Mouse (Mus musculus) cerebellum, adult 8-10 months (tissue): ENCODE measurements around the gene Gm45844.
"Not testable (repeated sequence)": the region's sequence is repeated elsewhere in the genome, so short reads cannot be mapped to it uniquely, and the experiment has no call there.

ENCODE experiments used
- DNase-seq: peaks from one replicate; pipeline ENCODE4 v3.0.0; 2022

Gene Gm45844

DNA sequence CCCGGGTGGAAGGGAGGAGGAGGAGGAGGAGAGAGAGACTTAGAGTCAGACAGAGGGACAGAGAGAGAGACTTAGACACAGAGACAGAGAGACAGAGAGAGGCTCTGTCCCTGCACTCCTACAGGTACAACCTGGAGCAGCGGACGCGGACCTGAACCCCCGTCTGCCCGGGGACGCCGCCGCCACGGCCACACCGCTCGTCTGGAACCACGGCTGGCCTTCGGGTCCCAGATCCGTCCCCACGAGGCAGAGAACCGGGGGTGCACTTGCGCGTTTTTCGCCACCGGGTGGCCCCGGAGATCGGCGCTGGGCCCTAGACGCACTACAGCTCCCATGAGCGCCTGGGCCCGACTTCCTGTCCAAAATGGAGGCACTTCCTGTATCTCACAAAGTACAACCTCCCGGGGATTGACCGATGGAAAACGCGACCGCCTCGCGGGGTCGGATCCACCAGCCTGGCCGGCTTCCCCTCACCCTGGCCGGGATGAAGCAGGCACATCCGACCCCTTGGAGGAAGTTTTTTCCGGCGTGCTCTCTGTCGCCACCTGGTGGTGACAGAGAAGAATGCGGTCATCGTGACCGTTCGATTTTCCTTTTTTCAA is at the start of gene Gm45844:
Gene Gm45844, minus strand, starts transcription at position 324 of the 602 bp plus-strand sequence.
- DNase-seq = peak; percentile 95

DNA sequence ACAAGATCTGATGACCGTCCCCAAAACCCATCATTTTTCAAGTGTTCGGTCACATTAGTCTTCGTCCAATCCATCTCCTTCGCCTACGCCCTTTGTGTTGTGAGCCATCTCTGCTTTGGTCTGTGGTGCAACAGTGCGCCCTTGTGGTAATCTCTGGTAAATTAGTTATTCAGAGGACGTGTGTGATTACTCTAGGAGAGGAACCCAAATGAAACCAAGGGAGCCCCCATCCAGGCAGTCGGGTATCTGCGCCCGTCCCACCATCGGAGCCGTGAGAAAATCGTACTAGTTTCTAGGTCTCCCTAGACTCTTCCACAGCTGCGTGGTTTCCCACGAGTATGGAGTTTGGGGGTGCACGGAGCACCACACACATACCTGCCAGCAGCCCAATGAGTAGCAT is 17.5 kb upstream of the Gm45844 start:
- DNase-seq = peak; percentile 67

DNA sequence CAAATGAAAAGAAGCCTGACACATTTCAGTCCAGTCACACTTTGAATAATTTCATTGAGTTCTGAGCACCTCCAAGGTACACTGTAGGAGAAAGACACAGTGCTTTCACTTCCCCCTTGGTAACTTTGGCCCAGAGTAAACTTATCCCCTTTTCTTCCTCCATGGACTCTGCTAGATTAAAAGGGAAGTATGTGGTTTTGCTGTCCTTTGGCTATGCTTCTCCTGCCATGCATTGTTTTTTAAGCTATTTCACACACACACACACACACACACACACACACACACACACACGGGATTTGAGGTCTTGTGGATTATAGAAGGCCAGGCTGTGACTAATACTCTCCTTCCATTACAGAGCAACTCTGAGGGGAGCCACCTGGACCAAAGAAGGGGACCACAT is 3.3 kb upstream of the Gm45844 start:
- DNase-seq = no peak

DNA sequence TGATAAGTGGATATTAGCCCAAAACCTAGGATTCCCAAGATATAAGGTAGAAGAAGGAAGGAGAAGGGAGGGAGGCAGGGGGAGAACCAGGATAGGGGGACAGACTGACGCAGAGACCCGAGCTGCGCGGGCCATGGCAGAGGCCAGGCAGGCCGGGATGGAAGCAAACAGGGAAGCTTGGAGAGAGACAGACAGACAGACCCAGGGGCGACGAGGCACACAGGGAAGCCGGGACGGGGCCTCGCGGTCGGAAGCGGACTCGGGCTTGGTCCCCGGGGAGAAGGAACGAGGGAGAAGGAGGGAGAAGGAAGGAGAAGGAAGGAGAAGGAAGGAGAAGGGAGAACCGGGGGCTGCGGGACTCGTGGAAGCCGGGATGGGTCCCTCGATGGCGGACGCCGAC is 533 bp downstream of the Gm45844 start:
- DNase-seq = peak; percentile 44

DNA sequence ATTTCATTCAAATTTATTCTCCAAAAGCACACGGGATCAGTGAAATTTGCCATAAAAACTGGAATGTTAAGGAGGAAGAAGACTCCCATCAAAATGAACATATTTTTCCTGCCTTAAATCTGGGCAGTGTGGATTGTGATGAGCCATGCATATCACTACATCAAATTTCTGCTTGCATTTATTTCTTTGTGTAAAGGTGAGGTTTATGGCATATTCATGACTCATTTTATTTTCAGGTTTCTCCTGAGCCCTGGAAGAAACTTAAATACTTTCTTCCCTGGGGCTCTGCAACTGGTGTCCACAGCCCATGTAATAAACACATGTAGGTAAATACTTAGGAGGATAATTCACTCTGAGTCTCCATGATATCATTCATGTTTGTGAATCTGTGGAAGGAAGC is 30.9 kb downstream of the Gm45844 start, which contains the start of gene Vmn2r29:
Gene Vmn2r29, minus strand, starts transcription at position 101 of the 400 bp plus-strand sequence.
- not testable (repeated sequence) for DNase-seq

DNA sequence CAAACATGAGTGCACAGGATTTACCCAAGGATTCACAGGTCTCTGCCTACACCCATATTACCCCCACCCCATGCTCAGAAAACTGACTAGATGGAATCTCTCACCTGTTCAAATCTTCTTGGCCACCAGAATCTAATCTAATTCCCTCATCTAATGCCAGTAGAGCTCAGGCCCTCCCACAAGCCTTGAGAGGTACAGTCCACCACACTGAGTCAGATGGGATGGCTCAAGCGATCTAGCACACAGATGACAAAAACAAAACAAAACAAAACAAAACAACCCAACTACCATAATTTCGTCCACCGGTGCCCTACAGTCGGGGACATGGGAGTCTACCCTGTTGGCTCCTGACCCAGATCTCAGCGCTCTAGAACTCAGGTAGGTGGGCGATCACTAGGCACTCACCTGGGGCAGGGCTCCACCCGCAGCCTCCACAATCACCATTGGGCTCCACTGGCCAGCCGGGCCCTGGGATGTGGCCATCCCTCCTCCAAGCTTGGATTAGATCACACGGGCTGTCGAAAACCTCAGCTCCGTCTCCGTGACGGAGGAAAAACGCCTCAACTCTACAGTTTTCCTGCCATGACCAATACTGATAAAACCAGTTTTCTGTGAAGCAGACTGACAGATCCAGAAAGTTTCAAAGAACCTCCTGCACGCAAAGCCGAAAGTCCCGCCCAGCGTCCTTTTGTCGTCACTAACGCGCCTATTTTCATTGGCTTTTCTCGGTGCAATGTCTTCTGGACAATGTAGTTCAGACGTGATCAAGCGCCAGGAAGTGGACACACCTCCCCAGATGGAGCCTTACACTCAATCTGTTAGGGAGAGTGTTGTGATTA is 68.6 kb downstream of the Gm45844 start, which contains the start of gene Zfp772:
Gene Zfp772, minus strand, starts transcription at position 686 of the 839 bp plus-strand sequence.
- DNase-seq = peak; percentile 39

DNA sequence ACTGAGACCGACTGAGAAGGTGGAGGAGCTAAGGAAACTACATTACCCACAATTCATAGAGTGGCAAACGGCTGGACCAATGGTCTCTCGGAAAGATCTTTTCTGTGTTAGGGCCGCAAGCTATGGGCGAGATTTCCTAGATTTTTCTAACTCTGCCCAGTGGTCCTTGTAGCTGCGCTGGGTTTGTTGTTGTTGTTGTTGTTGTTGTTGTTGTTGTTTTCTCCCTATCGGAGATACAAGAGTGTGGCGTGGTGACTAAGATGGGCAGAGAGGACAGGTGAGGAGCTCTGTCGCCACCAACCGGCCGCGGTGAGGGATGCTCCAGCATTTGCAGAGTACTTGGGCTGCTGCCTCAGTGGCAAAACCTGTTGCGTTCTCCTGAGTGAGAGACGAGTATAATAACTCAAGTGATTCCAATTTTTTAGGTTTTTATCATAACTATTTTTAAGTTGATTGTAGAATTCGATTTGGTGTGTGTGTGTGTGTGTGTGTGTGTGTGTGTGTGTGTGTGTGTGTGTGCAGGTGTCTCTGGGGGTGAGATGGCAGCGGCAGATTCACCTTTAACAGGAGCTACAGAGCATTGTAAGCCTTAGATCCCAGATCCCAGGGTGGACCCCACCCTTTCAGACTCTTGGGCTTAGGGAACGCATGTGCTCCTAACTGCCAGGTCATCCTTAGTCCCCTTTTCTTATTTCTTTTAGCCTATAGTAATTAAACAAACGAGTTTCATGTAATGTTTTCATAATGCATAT is 89.7 kb downstream of the Gm45844 start:
- peak; percentile 70 for DNase-seq

DNA sequence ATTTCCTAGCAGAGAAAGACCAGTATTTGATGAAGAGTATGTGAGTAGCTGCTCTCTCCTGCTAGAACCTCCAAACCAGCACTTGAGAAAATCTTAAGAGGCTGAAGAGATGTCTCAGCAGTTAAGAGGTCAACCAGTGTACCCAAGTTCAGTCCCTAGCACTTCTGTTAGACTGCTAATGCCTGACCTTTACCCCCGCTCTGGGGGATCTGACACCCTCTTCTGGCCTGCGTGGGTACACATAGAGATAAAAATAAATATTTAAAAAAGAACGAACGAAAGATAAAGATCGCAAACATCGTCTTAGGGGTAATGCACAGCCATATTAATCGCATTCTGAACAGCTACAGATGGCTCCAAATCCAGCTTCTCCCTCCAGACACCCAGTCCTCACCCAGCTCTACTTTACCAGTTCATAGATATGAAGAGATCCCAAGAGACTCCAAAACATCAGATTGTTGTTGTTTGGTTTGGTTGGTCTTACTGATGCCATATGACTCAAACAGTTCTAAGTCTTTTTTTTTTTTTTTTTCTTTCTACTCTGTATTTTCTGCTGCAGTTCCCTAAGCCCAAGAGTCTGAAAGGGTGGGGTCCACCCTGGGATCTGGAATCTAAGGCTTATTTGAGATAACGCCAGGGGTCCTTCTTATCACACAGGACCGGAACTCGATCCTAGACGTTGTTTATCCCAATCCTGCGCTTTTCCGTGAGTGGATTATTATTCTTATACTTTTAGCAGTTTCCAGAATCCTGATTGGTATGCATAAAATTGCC is 90.5 kb downstream of the Gm45844 start:
- no peak for DNase-seq

DNA sequence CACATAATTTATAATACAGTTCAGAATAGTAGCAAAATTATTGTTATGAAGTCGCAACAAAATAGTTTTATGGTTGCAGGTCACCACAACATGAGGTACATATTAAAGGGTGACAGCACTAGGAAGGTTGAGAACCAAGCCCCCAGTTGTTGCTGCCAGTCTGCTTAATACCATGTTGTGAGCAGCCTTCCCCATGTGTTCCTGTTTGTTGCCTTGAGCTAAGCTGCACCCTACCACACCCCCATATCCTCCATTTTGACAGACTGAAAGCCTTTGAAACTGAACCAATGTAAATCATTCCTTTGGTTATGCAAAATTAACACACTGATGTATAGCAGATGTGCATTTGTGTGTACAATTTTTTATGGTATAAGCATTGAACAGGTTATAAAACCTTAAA is 92.2 kb downstream of the Gm45844 start:
- DNase-seq = no peak

DNA sequence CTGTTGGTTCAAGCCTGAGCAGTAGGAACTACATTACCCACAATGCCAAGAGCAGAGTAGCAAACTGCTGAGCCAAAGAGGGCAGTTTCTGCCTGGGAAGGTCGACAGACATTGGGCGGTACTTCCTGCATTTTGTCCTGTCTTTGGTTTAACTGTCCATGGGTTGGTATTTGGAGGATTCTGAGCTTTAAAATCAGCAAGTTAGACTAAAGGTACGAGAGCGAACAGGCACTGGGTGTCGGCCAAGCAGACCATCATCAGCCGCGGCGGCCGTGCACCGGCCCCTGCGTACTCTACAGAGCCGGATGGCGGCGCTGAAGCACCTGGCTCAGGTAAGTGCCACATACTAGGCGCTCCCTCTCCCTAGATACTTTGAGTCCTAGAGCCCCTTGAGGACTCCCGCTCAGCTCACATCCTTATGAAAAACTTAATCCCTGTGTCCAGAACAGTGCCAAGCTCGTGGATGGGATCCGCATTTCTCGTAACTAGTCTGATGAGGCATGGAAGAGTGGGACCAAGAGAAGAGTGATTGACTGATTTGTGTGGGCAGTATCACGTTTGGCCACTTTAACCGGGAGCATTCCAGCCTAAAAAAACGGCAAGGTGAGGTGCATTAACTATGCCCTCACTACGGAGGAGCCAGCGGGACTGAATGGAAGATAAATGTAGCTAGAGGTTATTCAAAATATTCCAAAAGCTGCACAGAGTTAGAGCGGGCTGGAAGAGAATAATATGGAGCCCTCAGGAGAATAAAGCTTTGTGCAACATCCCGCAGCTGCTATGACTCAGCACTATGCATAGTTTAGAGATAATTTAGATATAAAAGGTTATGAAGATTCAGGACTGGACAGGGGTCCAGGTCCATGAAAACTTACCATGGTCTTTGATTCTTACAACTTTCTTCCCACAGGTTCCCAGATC is 106.6 kb downstream of the Gm45844 start, which contains the start of gene Zfp418:
Gene Zfp418, plus strand, starts transcription at position 104 of the 921 bp plus-strand sequence.
- DNase-seq = peak; percentile 68
